Mouse (Mus musculus): ENCODE data around the gene Muc5ac. TPM values are rescaled to one million over a fixed set of nuclear protein-coding genes. Genes with fewer than 3 reads are reported as not detected.
A peak's percentile ranks its signal among the peaks of the same experiment; 100 is the strongest.
"Not testable (repeated sequence)": the region's sequence is repeated elsewhere in the genome, so short reads cannot be mapped to it uniquely, and the experiment has no call there.

Gene Muc5ac
- polyA plus RNA-seq, 1 experiment from 2014 or later = not detected

DNA sequence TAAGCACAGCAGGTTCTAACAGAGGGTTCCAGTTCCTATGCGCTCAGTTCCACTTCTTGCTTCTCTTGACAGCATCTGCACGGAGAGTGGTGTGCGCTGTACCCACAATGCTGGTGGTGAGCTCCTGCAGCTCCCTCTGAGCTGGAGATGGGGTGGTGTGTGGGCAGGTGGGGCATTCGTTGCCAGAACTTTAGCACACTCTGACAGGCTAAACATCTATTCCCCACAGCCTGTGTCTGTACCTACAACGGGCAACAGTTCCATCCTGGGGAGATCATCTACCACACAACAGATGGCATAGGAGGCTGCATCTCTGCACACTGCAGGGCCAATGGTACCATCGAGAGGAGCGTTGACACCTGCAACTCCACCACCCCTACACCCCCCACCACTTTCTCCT lies 16.6 kb downstream of the Muc5ac start:
- H3K4me1 ChIP-seq (replicated peaks) = no peaks in the 10 kb centered on the region
- H3K9ac ChIP-seq = no peak overlapping the region
- no peaks in the 10 kb centered on the region for H3K36me3 ChIP-seq
- no peak for ATAC-seq (ENCODE audit: low FRiP score)
- WGBS = 90% methylated on average over 7 of the region's 7 CpGs
- H3K4me3 ChIP-seq = no peak overlapping the region
- H3K4me2 ChIP-seq = no peak overlapping the region
- H3K27ac ChIP-seq = no peak overlapping the region
- H3K9me3 ChIP-seq = no peaks in the 10 kb centered on the region
- no peaks in the 10 kb centered on the region for H3K27me3 ChIP-seq

DNA sequence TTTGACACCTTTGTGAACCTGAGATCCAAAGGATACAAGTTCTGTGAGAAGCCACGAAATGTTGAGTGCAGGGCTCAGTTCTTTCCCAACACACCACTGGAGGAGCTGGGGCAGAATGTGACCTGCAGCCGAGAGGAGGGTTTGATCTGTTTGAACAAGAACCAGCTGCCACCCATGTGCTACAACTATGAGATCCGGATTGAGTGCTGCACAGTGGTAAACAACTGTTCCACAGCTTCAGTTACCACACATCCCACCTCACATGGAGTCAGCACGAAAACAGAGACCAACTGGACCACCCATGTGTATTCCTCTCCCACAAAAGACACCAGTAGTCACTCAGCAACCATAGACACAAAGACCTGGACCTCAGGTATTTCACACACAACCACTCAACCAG lies 19.1 kb downstream of the Muc5ac start:
- not testable (repeated sequence) for ATAC-seq (ENCODE audit: low FRiP score); H3K4me3 ChIP-seq; H3K9me3 ChIP-seq

GRCm38 (mm10) chr7:141809933-141810332 lies 21.2 kb downstream of the Muc5ac start:
- H3K9me3 ChIP-seq; H3K9ac ChIP-seq; H3K4me1 ChIP-seq (replicated peaks); H3K27me3 ChIP-seq; H3K36me3 ChIP-seq; H3K27ac ChIP-seq; H3K4me2 ChIP-seq; H3K4me3 ChIP-seq; ATAC-seq (ENCODE audit: low FRiP score): not testable (repeated sequence)
- WGBS = no CpG with 5 or more reads among the region's 4 CpGs

More for the DNA sequence above, 19.1 kb downstream of the Muc5ac start:
- WGBS = no CpG with 5 or more reads among the region's 4 CpGs
- not testable (repeated sequence) for H3K4me1 ChIP-seq (replicated peaks); H3K27ac ChIP-seq; H3K27me3 ChIP-seq; H3K36me3 ChIP-seq; H3K4me2 ChIP-seq; H3K9ac ChIP-seq

DNA sequence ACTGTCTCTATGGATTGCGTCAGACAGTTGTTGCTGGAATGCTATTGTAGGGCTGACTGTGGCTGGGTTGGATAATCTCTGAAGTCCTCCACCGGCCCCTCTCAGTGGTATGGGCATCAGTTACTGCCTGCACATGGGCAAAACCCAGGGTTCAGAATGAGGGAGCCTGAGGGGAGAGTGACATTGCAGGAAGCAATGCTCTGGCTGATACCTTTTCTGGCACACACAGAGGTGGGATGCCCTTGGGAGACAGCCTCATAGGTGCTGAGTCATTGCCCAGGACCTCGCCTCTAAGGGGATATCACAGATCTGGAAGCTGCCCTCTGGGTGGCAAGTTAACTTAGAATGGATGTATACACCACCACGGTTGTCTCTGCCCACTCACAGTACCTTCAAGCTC lies 24.5 kb downstream of the Muc5ac start:
- Histone ChIP-seq H3K27ac (no peak overlapping the region), H3K4me2 (no peak overlapping the region), H3K4me3 (no peak overlapping the region), H3K36me3 (no peaks in the 10 kb centered on the region), H3K4me1 (replicated peaks) (peaks cover 18% of the 10 kb centered on the region), H3K9ac (no peak overlapping the region), H3K27me3 (no peaks in the 10 kb centered on the region), H3K9me3 (no peaks in the 10 kb centered on the region)
- 92% methylated on average over 4 of the region's 4 CpGs for WGBS
- ATAC-seq (ENCODE audit: low FRiP score) = no peak

GRCm38 (mm10) chr7:141815361-141815760 lies 26.6 kb downstream of the Muc5ac start:
- H3K4me1 ChIP-seq (replicated peaks) = peaks cover 19% of the 10 kb centered on the region
- no peaks in the 10 kb centered on the region for H3K36me3 ChIP-seq
- no peak for ATAC-seq (ENCODE audit: low FRiP score)
- H3K4me3 ChIP-seq = no peak overlapping the region
- no peak overlapping the region for H3K27ac ChIP-seq
- 85% methylated on average over 4 of the region's 4 CpGs for WGBS
- H3K4me2 ChIP-seq = no peak overlapping the region
- no peaks in the 10 kb centered on the region for H3K27me3 ChIP-seq
- H3K9me3 ChIP-seq = no peaks in the 10 kb centered on the region
- H3K9ac ChIP-seq = no peak overlapping the region

DNA sequence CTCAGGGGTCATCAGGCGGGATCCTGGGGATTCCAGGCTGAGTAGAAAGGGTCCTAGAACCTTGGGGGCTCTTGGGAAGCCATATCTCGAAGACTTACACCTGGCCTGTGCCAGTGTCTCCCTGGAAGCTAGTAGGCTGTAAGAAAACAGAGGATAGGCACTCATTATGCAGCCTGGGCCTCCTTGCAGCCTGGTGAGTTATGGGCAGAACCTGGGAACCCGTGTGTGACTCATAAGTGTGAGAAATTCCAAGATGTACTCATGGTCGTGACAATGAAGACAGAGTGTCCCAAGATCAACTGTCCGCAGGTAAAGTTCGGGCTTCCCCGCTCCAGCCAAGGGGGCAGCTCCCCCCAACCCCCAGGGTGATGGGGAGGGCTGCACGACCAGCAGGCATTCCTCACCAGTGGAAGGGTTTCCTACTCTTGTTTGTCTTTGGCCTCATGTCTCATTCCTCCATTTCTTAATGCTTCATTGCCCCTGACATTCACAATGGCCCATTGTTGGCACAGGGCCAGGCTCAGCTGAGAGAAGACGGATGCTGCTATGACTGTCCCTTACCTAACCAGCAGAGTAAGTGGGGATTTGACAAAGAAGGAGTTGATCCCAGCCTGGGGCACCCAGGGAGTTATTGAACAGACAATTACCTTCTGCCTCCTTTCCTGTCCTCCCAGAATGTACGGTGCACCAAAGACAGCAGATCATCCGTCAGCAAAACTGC lies 28.7 kb downstream of the Muc5ac start:
- Histone ChIP-seq H3K9me3 (no peaks in the 10 kb centered on the region), H3K4me3 (no peak overlapping the region), H3K36me3 (no peaks in the 10 kb centered on the region), H3K9ac (no peak overlapping the region), H3K27ac (no peak overlapping the region), H3K4me2 (no peak overlapping the region), H3K4me1 (replicated peaks) (peaks cover 20% of the 10 kb centered on the region), H3K27me3 (no peaks in the 10 kb centered on the region)
- ATAC-seq (ENCODE audit: low FRiP score) = no peak
- WGBS = 49% methylated on average over 11 of the region's 11 CpGs

GRCm38 (mm10) chr7:141818267-141818666 lies 29.5 kb downstream of the Muc5ac start:
- Histone ChIP-seq H3K9ac (no peak overlapping the region), H3K4me2 (no peak overlapping the region), H3K27ac (no peak overlapping the region), H3K4me3 (no peak overlapping the region), H3K4me1 (replicated peaks) (peaks cover 22% of the 10 kb centered on the region), H3K27me3 (no peaks in the 10 kb centered on the region), H3K36me3 (no peaks in the 10 kb centered on the region), H3K9me3 (no peaks in the 10 kb centered on the region)
- WGBS = 81% methylated on average over 3 of the region's 3 CpGs
- no peak for ATAC-seq (ENCODE audit: low FRiP score)

DNA sequence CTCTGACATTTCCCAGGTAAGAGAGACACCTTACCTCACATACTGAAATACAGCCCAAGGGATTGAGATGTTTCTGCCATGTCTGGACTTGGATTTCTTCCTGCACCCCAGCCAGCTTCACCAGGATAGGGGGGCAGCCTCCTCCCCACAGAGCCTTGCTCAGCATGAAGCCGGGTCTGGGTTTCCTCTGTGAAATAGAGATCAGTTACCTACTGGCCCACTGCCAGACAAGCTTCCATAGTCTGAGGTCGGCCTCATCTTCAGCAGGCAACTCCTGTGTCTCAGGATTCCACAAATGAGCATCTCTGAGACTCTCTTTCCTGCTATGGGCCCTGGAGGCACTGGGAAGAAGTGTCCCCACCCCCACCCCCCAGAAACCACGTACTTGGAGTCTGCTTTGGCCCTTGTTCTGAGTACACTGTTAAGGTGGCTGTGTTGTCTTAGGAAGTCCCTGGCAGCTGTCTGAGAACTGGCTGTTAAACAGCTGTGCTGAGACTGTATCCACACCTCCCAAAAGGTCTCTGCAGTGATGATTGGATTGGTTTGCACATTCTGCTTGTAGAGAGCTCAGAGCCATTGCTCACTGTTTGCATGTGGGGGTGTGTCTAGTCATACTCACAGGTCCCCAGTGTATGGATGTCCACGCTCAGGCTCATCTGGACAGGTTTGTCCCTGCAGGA lies 34.0 kb downstream of the Muc5ac start:
- ATAC-seq (ENCODE audit: low FRiP score) = no peak
- H3K4me3 ChIP-seq = no peak overlapping the region
- H3K36me3 ChIP-seq = no peaks in the 10 kb centered on the region
- H3K9me3 ChIP-seq = no peaks in the 10 kb centered on the region
- no peak overlapping the region for H3K9ac ChIP-seq
- H3K27me3 ChIP-seq = no peaks in the 10 kb centered on the region; the same call in 1 of the 2 replicates
- 0 out of 2 replicates have a peak overlapping the region, but pooled peaks have one; percentile 2 for H3K27ac ChIP-seq
- H3K4me2 ChIP-seq = no peak overlapping the region
- 59% methylated on average over 4 of the region's 4 CpGs for WGBS
- H3K4me1 ChIP-seq (replicated peaks) = peaks cover 10% of the 10 kb centered on the region

GRCm38 (mm10) chr7:141823699-141824098 lies 34.9 kb downstream of the Muc5ac start:
- WGBS = 87% methylated on average over 6 of the region's 6 CpGs
- Histone ChIP-seq H3K9me3 (no peaks in the 10 kb centered on the region), H3K9ac (no peak overlapping the region), H3K4me3 (no peak overlapping the region), H3K4me1 (replicated peaks) (peaks cover 3% of the 10 kb centered on the region; the same call in 1 of the 2 replicates), H3K36me3 (no peaks in the 10 kb centered on the region), H3K27ac (no peak overlapping the region), H3K4me2 (no peak overlapping the region), H3K27me3 (no peaks in the 10 kb centered on the region; the same call in 1 of the 2 replicates)
- no peak for ATAC-seq (ENCODE audit: low FRiP score)

GRCm38 (mm10) chr7:141824398-141824797 lies 35.6 kb downstream of the Muc5ac start:
- Histone ChIP-seq H3K4me1 (replicated peaks) (peaks cover 3% of the 10 kb centered on the region; the same call in 1 of the 2 replicates), H3K9me3 (no peaks in the 10 kb centered on the region), H3K36me3 (no peaks in the 10 kb centered on the region), H3K27me3 (no peaks in the 10 kb centered on the region; the same call in 1 of the 2 replicates), H3K27ac (no peak overlapping the region), H3K4me3 (no peak overlapping the region), H3K9ac (no peak overlapping the region), H3K4me2 (no peak overlapping the region)
- ATAC-seq (ENCODE audit: low FRiP score) = no peak
- 93% methylated on average over 9 of the region's 9 CpGs for WGBS

DNA sequence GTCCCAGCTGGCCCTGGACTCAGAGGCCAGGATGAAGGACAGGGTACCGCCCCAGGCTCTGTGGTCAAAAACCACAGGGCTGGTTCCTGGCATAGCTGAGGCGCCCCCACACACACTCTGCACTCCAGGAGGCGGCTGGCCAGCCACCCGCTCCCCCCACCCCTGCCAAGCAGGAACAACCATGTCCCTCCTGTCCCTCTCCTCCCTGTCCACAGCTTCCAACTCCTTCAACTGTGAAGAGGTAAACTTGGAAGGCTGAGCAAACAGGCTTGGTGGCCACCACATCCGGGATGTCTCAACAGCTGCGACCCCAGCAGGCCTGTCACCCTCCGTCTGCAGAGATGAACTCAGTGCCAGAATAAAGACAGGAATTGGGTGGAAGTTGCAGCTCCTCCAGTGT lies 47.2 kb downstream of the Muc5ac start:
- no peak for ATAC-seq (ENCODE audit: low FRiP score)

GRCm38 (mm10) chr7:141836423-141836822 lies 47.7 kb downstream of the Muc5ac start:
- no peak overlapping the region for H3K4me3 ChIP-seq
- no peak for ATAC-seq (ENCODE audit: low FRiP score)
- H3K4me2 ChIP-seq = no peak overlapping the region
- no peaks in the 10 kb centered on the region for H3K4me1 ChIP-seq (replicated peaks)
- H3K27ac ChIP-seq = no peak overlapping the region
- no peaks in the 10 kb centered on the region for H3K9me3 ChIP-seq
- 82% methylated on average over 8 of the region's 8 CpGs for WGBS
- no peaks in the 10 kb centered on the region for H3K36me3 ChIP-seq
- H3K27me3 ChIP-seq = no peaks in the 10 kb centered on the region
- no peak overlapping the region for H3K9ac ChIP-seq

More for the DNA sequence above, 47.2 kb downstream of the Muc5ac start:
- H3K27ac ChIP-seq = no peak overlapping the region
- H3K4me2 ChIP-seq = no peak overlapping the region
- no peaks in the 10 kb centered on the region for H3K36me3 ChIP-seq
- no peak overlapping the region for H3K9ac ChIP-seq
- WGBS = 83% methylated on average over 7 of the region's 7 CpGs
- H3K4me1 ChIP-seq (replicated peaks) = no peaks in the 10 kb centered on the region
- H3K9me3 ChIP-seq = no peaks in the 10 kb centered on the region
- no peaks in the 10 kb centered on the region for H3K27me3 ChIP-seq
- H3K4me3 ChIP-seq = no peak overlapping the region

GRCm38 (mm10) chr7:141838779-141839178 lies 50.0 kb downstream of the Muc5ac start, which contains the start of gene Muc5b:
TSS of gene Muc5b (plus strand) at chr7:141839070.
- 65% methylated on average over 5 of the region's 5 CpGs for WGBS
- no peaks in the 10 kb centered on the region for H3K27me3 ChIP-seq
- H3K9me3 ChIP-seq = no peaks in the 10 kb centered on the region
- no peak within 1 kb of the TSS for H3K4me3 ChIP-seq
- H3K9ac ChIP-seq = no peak within 1 kb of the TSS
- H3K4me2 ChIP-seq = no peak within 1 kb of the TSS
- no peak for ATAC-seq (ENCODE audit: low FRiP score)
- H3K36me3 ChIP-seq = no peaks in the 10 kb centered on the region
- no peaks in the 10 kb centered on the region for H3K4me1 ChIP-seq (replicated peaks)
- H3K27ac ChIP-seq = no peak within 1 kb of the TSS

All from hindbrain, embryonic 13.5 days (tissue).